Mouse (Mus musculus) common myeloid progenitor, adult 5-6 weeks (primary cell): ENCODE data around the gene Irf1. TPM values are rescaled to one million over a fixed set of nuclear protein-coding genes. Genes with fewer than 3 reads are reported as not detected.

Source experiments
- ATAC-seq: replicated peaks from 2 replicates; pipeline ENCODE4 v1.8.0; 2016; ENCODE audit warnings: low read depth, mild to moderate bottlenecking, moderate TSS enrichment, inconsistent platforms; ENCODE audit not compliant: poor library complexity, severe bottlenecking
- total RNA-seq: library from RNA; stranded (forward); fragments of 200-1000, 187-1606 nt; gene quantifications from 2 replicates; pipeline ENCODE4 v1.2.3, GENCODE M21; 2017

Gene Irf1
- total RNA-seq, 1 experiment from 2014 or later: 57.2 TPM

GRCm38 (mm10) chr11:53803494-53803893, 33.7 kb downstream of the Irf1 start:
- peak; percentile 9; the same call in 1 of the 2 replicates for ATAC-seq

- ATAC-seq: no peak
Measured at GRCm38 (mm10) chr11:53804569-53805344, 34.9 kb downstream of the Irf1 start.

DNA sequence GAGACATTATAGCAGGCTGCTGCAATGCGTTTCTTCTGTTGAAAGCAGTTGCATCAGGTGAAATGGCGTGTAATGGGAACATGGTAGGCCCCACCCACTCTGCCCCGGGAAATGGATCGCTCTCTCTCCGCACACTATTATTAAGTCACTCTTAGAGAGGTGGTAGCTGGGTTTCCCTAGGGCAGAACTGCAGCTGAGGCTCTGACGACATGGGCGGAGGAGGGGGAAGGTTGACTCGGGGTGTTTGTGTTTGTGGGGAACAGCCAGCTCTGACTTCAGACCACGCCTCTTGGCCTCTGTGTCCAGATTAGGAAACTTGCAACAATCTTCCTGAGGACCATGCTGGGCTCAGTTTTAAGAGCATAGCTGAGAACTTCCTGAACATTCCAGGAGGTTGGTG, 36.0 kb downstream of the Irf1 start:
- peak; percentile 16; the same call in 1 of the 2 replicates for ATAC-seq

DNA sequence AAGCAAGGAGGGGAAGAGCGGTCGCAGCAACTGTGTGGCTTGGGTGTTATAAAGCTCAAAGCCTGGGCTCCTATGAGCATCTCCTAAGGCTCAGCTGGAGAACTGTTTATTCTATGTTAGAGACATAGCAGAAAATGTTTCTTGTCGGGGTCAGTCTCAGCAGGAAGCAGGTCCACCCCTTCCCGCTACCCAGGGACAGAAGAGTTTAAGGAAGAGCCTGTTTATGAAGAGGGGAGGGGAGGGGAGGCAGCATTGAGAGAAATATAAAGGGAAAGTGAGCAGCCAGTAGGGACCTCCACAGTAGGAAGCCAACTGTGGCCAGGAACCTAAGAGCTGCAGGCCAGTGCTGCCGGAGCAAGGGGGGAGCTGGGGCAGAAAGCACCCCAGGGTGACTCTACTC, 39.5 kb downstream of the Irf1 start:
- no peak for ATAC-seq

DNA sequence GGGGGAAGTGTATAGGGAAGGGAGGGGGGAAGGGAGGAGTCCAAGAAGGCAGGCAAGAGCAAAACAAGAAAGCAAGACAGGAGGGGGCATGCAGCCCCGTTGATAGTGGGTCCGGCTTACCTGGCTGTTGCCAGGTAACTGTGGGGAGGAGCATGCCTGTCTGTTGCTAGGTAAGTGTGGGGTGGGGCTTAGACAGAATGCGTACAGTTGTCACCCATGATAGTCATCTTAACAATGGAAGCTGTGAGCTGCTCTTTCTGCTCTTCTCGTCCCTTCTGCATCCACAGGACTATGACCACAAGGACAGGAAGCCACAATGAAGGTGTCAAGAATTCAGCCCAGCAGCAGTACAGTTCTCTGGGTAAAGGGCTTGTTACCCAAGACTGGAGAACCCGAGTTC, 40.3 kb downstream of the Irf1 start:
- ATAC-seq: no peak

DNA sequence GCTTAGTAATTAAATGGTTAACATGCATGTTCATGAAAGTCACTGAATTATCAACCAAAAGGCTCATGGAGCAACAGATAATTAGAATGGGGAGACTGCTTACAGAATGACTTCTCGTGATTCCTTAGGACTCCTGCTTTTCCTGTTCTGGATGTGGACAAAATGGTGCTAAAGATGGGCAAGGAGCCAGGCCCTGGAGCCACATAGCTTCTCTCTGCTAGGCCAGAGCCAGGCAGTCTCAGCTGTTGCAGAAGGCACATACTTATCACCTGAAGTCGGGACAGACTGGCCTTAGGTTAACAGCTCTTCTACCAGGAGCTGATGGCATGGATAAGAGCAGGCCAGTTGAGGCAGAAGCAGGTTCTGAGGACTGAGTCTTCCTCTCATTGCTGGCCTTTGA, 40.9 kb downstream of the Irf1 start:
- no peak for ATAC-seq

DNA sequence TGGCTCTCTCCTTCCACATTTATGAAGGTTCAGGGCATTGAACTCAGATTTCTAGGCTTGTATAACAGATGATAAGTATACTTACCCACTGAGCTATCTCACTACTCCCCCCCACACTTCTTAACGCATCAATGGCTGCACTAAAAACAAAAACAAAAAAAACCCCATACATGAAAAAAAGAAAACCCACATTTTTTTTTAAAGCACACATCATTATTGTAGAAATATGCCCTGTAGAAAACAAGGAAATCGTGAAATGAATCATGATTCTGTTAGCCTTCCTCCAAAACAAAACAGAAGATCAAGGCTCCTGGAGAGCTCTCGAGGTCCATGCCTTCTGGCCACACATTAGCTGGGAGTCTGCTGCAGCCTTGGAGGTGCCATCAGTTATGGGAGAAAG, 41.5 kb downstream of the Irf1 start:
- ATAC-seq: no peak

DNA sequence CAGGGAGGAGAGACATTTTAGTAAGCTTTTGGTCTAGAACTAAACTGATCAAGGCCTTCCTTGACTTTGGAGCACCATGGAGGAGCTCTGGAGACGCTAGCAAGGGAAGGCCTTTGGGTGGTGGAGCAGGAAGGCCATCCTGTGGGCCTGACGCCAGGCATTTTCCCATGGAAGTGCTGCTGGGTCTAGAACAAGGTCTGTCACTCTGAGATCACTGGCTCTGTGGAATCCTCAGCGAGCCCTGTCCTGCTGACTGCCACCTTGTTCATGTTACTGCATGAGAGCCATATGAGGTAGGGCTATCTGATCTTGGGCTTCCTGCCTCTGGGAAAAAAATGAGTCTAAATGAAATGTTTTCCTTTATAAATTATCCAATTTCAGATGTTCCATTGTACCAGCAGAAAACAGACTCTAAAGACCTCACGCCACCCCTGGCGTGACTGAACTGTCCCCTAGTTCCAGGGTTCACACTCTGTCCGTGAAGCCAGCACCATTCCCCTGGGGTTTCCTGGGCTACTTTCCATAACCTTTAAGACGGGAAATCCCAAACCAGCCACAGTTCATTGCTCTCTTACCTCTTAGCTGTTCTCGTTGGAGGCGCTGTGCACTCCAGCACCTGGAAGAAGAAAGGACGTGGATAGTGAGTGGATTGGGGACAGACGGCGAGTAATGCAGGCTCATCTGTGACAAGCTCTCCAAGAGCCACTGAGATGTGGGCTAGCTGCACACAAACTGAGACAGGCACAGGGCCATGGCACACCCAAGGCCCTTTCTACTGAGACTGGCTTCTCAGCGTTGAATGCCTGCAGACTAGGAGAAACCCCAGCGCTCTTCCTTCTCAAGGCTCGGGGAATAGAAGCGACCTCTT, 43.4 kb downstream of the Irf1 start:
- ATAC-seq: no peak

DNA sequence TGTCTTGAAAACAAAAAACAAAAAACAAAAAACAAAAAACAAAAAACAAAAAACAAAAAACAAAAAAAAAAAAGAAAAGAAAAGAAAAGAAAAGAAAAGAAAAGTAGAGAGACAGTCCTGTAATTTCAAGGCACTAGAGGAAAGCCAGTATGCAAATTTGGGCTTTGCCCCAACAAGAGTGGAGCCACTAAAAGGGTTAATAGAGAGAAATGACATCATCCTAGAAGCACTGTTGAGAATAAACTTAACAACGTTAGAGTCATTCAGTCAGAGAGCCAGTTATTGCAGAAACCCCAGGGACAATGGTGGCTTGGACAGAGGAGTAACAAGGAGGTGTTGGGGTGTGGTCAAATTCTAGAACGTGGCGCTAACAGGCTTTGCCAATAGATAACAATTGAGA, 45.0 kb downstream of the Irf1 start:
- no peak for ATAC-seq

GRCm38 (mm10) chr11:53816841-53817375, 47.1 kb downstream of the Irf1 start:
- no peak for ATAC-seq

DNA sequence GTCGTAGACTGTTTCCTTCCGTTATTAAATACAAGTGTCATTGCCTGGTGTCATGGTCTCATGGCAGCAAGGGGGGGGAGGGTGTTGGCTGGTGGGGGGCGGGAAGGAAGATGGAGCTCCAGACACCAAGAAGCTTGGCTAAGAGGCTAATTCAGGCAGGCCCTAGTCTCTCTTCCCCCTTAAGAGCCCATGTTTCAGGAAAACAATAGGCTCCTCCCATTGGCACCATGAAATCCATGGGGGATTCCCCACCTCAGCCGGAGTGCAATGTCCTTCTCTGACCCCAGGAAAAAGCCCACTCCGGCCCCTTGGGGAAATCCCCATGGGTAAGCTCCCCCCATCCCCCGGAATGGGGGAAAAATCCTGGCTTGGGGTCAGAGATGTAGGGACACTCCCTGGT, 49.0 kb downstream of the Irf1 start:
- ATAC-seq: no peak

DNA sequence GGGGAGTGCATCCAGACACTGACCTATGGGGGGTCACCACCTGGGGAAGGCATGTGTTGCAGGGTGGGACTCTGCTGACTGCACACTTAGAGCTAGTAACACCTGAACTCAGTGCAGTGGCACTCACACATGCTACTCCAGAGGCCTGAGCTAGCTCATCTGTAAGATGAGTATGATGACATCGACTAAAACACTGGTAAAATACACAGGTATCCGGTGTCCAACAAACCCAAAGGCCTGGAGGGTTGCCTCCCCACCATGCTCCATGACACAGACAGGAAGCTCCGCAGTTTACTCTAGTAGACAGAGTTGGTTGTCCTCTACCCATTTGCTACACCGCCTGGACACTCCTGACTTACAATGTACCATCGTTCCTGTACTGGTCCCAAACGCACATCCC, 49.7 kb downstream of the Irf1 start:
- ATAC-seq: no peak

- peak; percentile 52 for ATAC-seq
Measured at GRCm38 (mm10) chr11:53820516-53821170, 50.8 kb downstream of the Irf1 start.

GRCm38 (mm10) chr11:53821230-53821944, 51.6 kb downstream of the Irf1 start:
- no peak for ATAC-seq

DNA sequence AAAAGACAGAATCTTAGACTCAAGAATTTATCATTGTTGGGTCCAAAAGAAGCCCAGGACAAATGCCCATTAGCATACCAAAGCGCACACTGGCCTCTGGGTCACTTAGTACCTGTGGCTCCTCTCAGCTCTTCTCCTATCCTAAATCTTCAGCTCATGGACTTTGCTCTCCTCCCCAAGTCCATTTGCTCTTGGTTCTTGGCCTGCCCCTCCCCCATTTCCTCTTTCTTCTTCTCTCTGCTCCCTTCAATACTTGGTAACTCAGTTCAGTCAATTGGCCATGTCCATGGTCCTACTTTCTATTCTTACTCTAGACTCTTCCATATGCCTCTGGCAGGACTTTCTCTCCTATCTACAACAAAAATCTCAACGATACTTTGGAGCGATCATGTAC, 52.1 kb downstream of the Irf1 start:
- no peak for ATAC-seq

DNA sequence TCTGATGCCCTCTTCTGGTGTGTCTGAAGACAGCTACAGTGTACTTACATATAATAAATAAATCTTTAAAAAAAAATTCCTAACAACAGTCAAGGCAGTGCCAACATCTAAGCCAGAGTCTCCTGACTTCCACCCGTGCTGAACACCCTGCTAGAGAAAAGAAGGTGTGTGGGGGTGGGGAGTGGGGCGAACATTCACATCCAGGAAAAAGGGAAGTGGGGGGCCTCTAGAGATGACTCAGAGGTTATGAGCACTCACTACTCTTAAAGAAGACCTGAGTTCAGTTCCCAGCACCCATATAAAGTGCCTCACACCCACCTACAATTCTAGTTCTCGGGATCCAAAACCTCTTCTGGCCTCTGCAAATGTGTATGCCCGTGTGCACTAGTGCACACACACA, 55.6 kb downstream of the Irf1 start:
- ATAC-seq: no peak
